Mouse (Mus musculus): ENCODE results near the gene Wfikkn2.
"Not testable (repeated sequence)": the region's sequence is repeated elsewhere in the genome, so short reads cannot be mapped to it uniquely, and the experiment has no call there.

Gene Wfikkn2

DNA sequence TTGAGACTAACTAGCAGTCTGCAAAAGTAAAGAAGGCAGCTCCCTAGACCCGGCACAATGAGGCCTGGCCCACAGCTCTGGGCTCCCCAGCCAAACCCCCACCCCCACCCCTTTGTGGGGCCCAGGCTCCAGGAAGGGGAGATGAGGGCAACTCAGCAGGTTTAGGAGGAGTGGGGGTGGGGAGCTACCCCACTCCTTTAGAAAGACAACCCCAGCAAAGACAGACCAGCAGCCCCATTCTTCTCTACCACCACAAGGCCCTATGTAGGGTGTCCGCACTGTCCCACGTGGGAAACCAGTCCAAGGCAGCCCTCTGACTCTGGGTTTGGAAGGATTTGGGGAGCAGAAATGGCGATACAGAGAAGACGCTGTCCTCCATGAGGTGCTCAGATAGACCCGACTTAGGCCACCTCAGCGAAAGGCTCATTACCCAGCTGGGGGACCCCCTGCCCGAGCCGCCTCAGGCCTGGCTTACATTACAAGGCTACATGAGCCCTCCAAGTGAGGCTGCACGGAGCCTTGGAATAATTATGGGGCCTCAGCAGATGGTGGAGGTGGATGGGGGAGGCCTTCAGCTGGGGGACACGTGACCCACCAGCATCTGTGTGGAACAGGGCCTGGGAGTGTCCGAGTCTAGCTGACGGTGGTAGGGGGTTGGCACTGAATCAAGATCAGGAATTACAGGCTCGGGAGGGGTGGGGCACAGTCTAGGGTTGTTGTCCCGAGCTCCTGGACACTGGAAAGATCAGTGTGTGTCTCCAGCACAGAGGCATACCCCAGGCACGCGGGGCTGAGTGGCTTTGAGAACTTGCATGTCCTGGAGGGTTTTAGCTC lies at the start of gene Wfikkn2:
TSS of gene Wfikkn2 (minus strand) at position 51 of the 834 bp plus-strand sequence.
- DNase-seq (ENCODE audit: low read depth, low spot score), result no peak

DNA sequence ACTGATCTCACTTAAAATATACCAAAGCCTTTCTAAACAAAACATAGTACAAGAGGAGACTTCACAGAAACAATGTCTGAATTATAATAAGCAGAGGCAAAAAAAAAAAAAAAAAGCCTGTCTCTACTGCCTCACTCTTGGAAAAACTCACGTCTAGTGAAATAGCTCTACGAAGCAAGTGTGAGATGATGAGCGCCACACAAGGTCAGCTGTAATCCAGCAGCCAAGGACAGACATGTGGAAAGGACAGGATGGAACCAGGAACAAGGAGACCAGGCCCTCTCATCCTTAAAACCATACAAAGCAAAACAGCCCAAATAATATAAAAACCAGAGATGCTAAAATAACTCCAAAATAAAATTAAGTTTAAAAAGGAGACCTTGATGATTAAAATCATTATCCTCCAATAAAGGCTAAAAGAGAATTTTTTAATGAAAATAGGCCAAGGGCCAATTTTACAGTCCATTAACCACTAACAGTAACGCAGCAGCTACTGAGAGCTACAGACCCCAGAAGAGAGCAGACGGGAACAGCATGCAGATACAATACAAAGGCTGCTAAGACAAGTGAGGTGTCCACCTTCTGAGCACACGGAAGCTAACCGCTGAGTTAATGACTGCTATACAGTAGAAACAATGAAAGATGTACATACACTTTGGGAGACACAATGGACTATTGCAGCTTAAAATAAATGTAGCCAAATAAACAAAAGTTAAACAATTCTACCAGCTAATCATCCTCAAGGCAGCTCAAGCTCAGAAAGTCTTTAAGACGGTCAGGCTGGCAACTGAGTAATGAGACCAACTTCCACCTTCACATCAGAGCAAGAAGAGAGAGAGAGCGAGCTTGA lies 49.4 kb upstream of the Wfikkn2 start:
- no peak for DNase-seq (ENCODE audit: low read depth, low spot score)

GRCm38 (mm10) chr11:94290062-94290740 lies 44.4 kb upstream of the Wfikkn2 start:
- DNase-seq (ENCODE audit: low read depth, low spot score), result no peak

GRCm38 (mm10) chr11:94287105-94287504 lies 41.3 kb upstream of the Wfikkn2 start:
- no peak for DNase-seq (ENCODE audit: low read depth, low spot score)

DNA sequence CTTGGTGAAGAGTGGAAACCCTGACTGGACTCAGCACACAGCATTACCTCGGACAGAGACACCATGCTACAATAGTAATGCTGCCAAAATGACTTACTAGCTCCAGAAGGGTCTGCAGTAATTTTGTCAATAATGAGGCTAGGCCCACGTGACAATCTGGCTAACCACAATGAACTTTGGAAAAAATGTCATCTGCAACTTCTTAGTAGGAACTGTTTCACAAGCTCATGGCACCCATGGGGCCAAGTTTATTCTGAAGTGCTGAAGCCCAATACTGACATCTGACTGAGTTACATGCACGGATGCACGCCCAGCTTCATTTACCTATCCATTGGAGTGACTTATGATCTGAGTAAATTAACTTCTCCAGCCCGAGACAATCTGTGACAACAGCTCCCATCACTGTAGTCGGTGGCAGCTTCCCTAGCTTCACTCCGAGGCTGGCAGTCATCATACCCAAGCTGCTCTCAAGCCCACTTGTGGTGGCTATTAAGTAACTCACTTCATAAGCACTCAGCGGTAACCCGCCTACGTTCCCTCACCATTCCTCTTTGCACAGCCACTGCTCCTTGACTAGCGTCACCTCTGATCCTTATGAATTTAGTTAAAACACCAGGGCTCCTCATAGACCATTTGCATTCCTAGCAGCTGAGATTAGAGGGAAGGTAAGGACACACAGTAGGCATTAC lies 40.2 kb upstream of the Wfikkn2 start:
- no peak for DNase-seq (ENCODE audit: low read depth, low spot score)

DNA sequence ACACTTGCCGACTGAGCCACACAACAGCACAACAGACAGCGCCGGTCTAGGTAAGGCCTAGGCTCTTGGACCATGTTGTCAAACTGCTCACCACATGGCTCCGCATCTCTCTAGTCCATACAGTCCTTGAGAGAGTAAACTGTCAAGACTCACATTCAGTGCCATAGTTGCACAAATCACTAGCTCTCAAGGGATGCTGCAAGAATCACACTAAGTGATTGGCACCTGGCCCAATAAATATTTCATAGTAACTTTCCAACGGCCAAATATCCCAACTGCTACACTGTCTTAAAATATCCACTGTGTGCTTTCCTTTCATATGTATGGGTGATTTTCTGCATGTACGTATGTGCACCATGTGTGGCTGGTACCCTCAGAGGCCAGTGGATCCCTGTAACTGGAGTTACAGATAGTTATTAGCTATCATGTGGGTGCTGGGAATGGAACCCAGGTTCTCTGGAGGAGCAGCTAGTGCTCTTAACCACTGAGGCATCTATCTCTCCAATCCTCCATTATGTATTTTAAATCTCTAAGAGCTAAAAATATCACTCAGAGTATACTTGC lies 37.8 kb upstream of the Wfikkn2 start:
- DNase-seq (ENCODE audit: low read depth, low spot score), result no peak

DNA sequence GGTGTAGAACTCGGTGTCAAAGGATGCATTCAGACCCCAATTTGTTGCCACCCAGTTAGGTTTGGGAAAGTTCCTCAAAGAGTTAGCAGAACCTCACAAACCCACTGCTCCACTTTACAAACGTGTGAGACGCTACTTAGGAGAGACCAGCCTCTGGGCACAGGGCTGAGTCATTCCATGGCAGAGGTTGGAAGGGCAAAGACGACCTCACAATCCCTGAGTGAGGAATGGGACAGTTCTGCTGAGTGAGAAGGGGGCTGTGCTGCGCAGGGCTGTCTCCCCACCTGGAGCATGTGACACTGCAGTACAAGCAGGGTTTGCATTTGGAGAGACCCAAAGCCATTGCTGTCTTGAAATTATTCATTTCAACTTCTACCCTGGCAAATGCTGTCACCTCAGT lies 36.5 kb upstream of the Wfikkn2 start:
- DNase-seq (ENCODE audit: low read depth, low spot score), result no peak

GRCm38 (mm10) chr11:94281199-94282181 lies 35.7 kb upstream of the Wfikkn2 start, which contains the start of gene Gm21885:
TSS of gene Gm21885 (plus strand) at chr11:94281873.
- DNase-seq (ENCODE audit: low read depth, low spot score), result no peak

DNA sequence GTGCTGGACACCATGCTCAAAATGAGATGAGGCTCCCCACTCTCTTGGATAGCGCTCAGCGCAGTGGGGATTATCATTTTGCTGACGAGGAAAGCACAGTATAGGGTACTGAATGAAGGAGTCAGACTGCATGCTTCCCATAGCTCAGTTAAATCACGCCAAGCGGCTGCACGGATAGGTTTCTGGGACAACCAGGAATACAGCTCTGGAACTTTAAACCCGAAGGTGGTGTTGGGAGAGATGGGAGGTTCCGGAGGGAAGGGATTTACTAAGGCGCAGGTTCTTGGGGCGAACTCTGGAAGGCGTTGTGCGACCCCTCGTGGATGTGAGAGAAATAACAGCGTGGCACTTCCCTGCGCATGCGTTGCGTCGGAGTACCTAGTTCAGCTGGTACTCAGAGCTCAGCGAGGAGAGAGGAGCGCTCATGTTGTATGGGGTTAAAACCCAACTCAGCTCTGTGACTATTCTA lies 31.1 kb upstream of the Wfikkn2 start:
- peak; percentile 96 for DNase-seq (ENCODE audit: low read depth, low spot score)

DNA sequence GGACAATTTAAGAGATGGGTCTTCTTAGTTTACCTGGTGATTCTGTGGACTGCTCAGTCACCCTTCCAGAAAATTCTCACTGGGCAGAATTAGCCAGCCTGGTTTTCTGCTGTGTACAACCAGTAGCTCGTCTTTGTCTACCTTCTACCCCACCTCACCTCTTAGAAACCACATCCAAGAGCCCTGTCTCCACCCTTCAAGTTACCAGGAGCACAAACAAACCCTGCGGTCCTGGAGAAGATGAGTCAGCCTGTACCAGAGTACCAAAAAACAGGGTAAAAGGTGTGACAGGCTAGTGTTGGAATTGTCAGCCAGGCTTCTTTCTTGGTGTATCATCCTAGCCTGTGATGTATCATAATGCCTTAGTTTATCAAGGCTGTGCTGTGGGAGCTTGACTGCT lies 29.9 kb upstream of the Wfikkn2 start:
- DNase-seq (ENCODE audit: low read depth, low spot score), result no peak

DNA sequence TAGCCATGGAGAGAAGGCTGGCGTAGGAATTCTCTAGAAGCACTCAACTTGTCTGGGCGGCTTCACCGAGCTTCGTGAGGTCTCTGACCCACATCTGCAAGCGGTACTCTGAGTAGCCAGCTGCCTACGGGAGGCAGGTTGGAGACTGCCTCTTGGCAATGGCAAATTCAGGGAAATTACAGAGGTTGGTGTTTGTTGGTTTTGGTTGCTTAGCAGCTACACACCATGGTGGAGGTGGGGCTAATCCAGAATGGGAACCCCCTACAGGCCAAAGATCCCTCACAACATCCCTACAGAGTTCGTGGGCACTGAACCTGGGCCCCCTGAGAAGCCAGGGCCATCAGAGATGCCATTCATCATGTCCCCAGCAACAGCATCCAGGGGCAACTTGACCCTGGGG lies 29.4 kb upstream of the Wfikkn2 start:
- no peak for DNase-seq (ENCODE audit: low read depth, low spot score)

DNA sequence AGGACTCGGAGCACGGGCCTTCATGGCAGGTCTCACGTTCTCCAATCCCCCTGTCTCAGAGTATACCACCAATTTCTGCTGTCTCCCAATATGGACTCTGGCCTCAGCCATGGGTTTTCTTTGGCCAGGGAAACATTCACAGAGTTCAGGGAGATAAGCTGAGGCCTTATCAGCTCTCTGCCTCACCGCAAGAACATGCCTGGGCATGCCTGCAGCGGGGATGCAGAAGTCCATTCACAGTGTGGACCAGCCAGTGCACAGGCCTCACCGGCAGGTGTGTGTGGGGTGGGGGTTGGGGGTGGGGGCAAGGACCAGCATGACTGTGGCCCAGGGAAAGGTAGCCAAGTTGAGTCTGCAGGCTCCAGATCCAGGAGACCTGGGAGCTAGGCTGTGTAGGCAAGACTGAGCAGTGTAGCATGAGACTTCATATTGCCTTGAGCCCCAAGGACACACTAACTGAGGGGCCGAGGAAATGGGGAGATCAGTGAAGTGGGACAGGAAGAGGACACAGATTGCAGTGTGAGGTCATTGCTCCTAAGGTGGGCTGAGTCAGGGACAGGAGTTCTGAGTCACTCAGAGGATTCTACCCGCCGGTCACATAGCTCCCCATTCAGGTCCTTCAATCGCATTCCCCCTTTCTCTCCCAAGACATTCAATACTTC lies 28.5 kb upstream of the Wfikkn2 start:
- peak; percentile 35 for DNase-seq (ENCODE audit: low read depth, low spot score)

DNA sequence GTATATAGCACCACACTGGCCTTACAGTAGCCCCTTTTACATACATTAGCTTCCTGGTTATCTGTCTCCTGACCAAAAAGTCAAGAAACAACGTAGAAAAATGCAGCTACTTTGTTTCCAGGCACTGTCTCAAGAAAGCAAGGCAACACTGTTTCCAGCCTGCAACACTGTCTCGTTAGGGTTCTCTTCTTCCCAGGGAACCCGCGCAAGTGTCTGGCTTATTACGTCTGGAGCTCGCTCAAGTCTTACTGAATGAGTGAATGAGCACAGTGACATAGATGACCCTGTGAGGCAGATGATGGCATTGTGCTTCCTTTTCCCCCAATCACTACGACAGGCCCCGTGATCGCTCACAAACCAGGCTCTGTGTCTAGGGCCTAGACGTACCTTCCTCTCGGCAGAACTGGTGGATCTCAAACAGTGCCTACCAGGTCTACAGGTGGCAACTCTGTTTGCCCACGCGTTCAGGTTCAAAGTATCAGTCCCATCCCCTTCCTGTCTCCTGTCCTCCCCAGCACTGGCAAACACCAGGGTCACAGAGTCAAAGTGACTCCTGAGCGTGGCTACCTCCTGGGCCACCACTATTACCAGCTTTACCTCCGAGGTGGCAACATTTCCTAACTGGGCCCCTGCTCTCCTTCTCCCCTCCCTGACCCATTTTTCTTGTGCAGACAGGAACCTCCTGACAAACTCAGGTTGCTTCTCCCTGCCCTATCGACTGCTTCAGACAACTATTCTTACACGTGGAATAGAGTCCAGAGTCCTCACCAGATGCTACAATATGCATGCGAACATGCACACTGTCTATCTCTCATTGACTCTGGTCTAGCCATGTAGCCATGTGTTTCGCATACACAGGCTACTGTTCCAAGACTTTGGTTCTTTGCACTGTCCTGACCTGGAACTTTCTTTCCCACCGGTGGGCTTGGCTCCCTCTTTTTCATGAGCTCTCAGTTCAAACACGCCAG lies 27.4 kb upstream of the Wfikkn2 start:
- no peak for DNase-seq (ENCODE audit: low read depth, low spot score)

- DNase-seq (ENCODE audit: low read depth, low spot score), result no peak
These were observed 25.2 kb upstream of the Wfikkn2 start for GRCm38 (mm10) chr11:94271015-94271414.

- no peak for DNase-seq (ENCODE audit: low read depth, low spot score)
These were observed 24.1 kb upstream of the Wfikkn2 start for GRCm38 (mm10) chr11:94269906-94270305.

DNA sequence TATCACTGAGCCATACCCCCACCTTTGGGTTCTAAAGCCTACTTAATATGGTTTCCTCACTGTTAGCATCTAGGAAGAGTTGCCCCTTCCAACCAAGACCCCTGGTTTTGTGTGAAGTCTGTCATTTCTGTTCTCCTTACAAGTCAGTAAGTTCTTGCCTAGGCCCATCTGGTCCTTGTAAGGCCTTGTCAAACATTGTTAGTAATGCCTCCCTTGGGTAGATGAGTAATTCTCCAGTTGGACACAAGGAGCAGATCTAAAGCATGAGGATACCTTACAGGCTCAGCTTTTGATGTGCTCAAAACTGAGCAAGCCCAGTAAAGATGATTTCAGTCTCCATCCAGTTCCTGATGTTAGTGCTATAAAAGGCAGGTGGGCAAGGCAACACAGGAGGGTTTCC lies 23.0 kb upstream of the Wfikkn2 start:
- DNase-seq (ENCODE audit: low read depth, low spot score), result no peak

DNA sequence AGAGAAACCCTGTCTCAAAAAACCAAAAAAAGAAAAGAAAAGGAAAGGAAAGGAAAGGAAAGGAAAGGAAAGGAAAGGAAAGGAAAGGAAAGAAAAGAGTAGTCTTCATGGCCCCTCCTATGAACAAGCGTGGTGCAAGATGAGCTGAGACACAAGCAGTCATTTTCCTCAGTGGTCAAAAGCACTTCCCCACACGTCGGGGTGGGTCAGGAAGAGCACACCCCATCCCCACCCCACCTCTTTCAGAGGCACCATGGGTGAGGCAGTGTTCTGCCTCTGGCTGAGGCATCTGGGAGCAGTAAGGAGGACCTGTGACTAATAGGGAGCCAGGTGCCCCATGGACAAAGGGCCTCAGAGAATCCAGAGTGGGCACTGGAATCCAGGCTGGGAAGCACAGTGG lies 20.4 kb upstream of the Wfikkn2 start:
- DNase-seq (ENCODE audit: low read depth, low spot score), result not testable (repeated sequence)
